ENCODE assay signal across 9 mouse cellular contexts in the genomic region with DNA sequence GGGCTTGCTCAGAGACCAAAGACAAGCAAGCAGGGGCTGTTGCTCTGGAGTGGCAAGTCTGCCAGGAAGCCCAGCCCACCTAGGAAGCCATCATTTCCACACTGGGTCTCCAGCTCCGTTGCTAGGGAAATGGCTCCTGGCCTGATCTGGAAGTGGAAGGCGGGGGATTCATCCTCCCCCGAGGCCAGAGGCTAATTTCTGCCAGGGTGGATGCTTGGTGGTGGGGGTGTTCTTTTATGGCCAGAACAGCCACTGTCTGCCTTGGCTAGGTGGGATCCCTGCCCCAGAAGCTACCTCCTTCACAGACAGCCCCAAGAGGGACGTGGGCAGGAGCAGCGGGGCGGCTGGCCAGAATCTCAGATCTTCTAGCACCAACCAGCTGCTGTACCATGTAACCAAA. TPM values are rescaled to one million over a fixed set of nuclear protein-coding genes. Genes with fewer than 3 reads are reported as not detected.
A peak's percentile ranks its signal among the peaks of the same experiment; 100 is the strongest.
DNase-seq lines count a peak whose midpoint lies in the region; ATAC-seq and TF ChIP-seq lines count a peak whose summit lies in the region.
"Had no signal": no experiment of that assay in that cellular context is flagged by ENCODE, and none has a peak within 500 bp of the region (broad histone marks: within the 10 kb centered on the region; RNA-seq: fewer than 3 reads in every experiment).

No protein-coding gene starts in this region.

- TF ChIP-seq CTCF in kidney, adult 2 months (conservative IDR thresholded peaks at IDR 0.05; ENCODE audit: insufficient read depth, insufficient read length, low read depth, low read length) = no peak

- H3K4me1 ChIP-seq in kidney, adult 2 months (ENCODE audit: control insufficient read depth, insufficient read depth, low read length) = peaks cover 9% of the 10 kb centered on the region
- peaks cover 30% of the 10 kb centered on the region for H3K4me1 ChIP-seq in embryonic facial prominence, embryonic 14.5 days (ENCODE audit: control insufficient read depth, insufficient read depth, low read length)
- peaks cover 23% of the 10 kb centered on the region for H3K4me1 ChIP-seq in hindbrain, embryonic 11.5 days (replicated peaks; ENCODE audit: control insufficient read depth, insufficient read depth, low read length)
- H3K4me1 ChIP-seq in midbrain, embryonic 14.5 days (ENCODE audit: control insufficient read depth, insufficient read depth, low read length) = peaks cover 44% of the 10 kb centered on the region
- H3K4me1 ChIP-seq in liver, embryonic 12.5 days = peaks cover 82% of the 10 kb centered on the region

- peak; percentile 34 for DNase-seq in kidney, adult 2 months
- DNase-seq in kidney, adult 9 months = no peak
- DNase-seq in embryonic facial prominence, embryonic 14.5 days (ENCODE audit: low spot score) = no peak
- no peak for DNase-seq in hindbrain, embryonic 11.5 days (ENCODE audit: low spot score)
- peak; percentile 67 for DNase-seq in midbrain, embryonic 14.5 days
- DNase-seq in gastrocnemius, adult 8-10 months (ENCODE audit: low spot score in 2 of 2) = no peak
- DNase-seq in adrenal gland, adult (ENCODE audit: inconsistent age in 2 of 2, low spot score in 1 of 2) = no peak

- 65% methylated on average over 6 of the region's 6 CpGs for WGBS in kidney, adult 2 months
- 45% methylated on average over 6 of the region's 6 CpGs for WGBS in embryonic facial prominence, embryonic 14.5 days
- WGBS in hindbrain, embryonic 11.5 days = 72% methylated on average over 6 of the region's 6 CpGs
- WGBS in midbrain, embryonic 14.5 days = 43% methylated on average over 6 of the region's 6 CpGs
- WGBS in liver, embryonic 12.5 days (ENCODE audit: insufficient replicate concordance) = 61% methylated on average over 6 of the region's 6 CpGs

- no peak overlapping the region for H3K4me3 ChIP-seq in kidney, adult 2 months (ENCODE audit: insufficient read depth, low read depth, low read length)
- H3K4me3 ChIP-seq in embryonic facial prominence, embryonic 14.5 days (ENCODE audit: low read depth, low read length) = no peak overlapping the region
- no peak overlapping the region for H3K4me3 ChIP-seq in hindbrain, embryonic 11.5 days (ENCODE audit: low read depth, low read length)
- H3K4me3 ChIP-seq in midbrain, embryonic 14.5 days (replicated peaks; ENCODE audit: low read depth, low read length) = no peak overlapping the region
- no peak overlapping the region for H3K4me3 ChIP-seq in liver, embryonic 12.5 days

- H3K4me2 ChIP-seq in embryonic facial prominence, embryonic 14.5 days (ENCODE audit: low read depth, low read length) = no peak overlapping the region
- no peak overlapping the region for H3K4me2 ChIP-seq in hindbrain, embryonic 11.5 days (replicated peaks; ENCODE audit: low read depth, low read length)
- H3K4me2 ChIP-seq in midbrain, embryonic 14.5 days (ENCODE audit: low read length) = peak overlapping the region; percentile 29
- H3K4me2 ChIP-seq in liver, embryonic 12.5 days = no peak overlapping the region

- H3K9ac ChIP-seq in embryonic facial prominence, embryonic 14.5 days (ENCODE audit: low read depth, low read length) = no peak overlapping the region
- no peak overlapping the region for H3K9ac ChIP-seq in hindbrain, embryonic 11.5 days (ENCODE audit: low read depth, low read length)
- H3K9ac ChIP-seq in midbrain, embryonic 14.5 days (replicated peaks; ENCODE audit: low read length) = no peak overlapping the region; the same call in 1 of the 2 replicates
- no peak overlapping the region for H3K9ac ChIP-seq in liver, embryonic 12.5 days

- no peak for TF ChIP-seq POLR2A in kidney, adult 2 months (IDR thresholded peaks at IDR 0.05; ENCODE audit: low read depth, low read length)

- no peaks in the 10 kb centered on the region for H3K36me3 ChIP-seq in kidney, adult 2 months (ENCODE audit: control insufficient read depth, insufficient read depth, low read length)
- H3K36me3 ChIP-seq in embryonic facial prominence, embryonic 14.5 days (ENCODE audit: control insufficient read depth, insufficient read depth, low read length) = peaks cover 29% of the 10 kb centered on the region
- peaks cover 3% of the 10 kb centered on the region; the same call in 1 of the 2 replicates for H3K36me3 ChIP-seq in hindbrain, embryonic 11.5 days (ENCODE audit: control insufficient read depth, insufficient read depth, low read length)
- peaks cover 25% of the 10 kb centered on the region for H3K36me3 ChIP-seq in midbrain, embryonic 14.5 days (ENCODE audit: control insufficient read depth, insufficient read depth, low read length)
- H3K36me3 ChIP-seq in liver, embryonic 12.5 days = peaks cover 36% of the 10 kb centered on the region

- H3K27me3 ChIP-seq in kidney, adult 2 months (replicated peaks; ENCODE audit: control insufficient read depth, insufficient read depth, low read length) = no peaks in the 10 kb centered on the region
- H3K27me3 ChIP-seq in embryonic facial prominence, embryonic 14.5 days (replicated peaks; ENCODE audit: control insufficient read depth, insufficient read depth, low read length) = no peaks in the 10 kb centered on the region
- H3K27me3 ChIP-seq in hindbrain, embryonic 11.5 days (ENCODE audit: control insufficient read depth, insufficient read depth, low read length) = no peaks in the 10 kb centered on the region
- no peaks in the 10 kb centered on the region for H3K27me3 ChIP-seq in midbrain, embryonic 14.5 days (ENCODE audit: control insufficient read depth, insufficient read depth, low read length)
- H3K27me3 ChIP-seq in liver, embryonic 12.5 days (replicated peaks) = no peaks in the 10 kb centered on the region

- H3K27ac ChIP-seq in kidney, adult 2 months (ENCODE audit: insufficient read depth, low read depth, low read length) = no peak overlapping the region
- H3K27ac ChIP-seq in embryonic facial prominence, embryonic 14.5 days (replicated peaks; ENCODE audit: low read depth, low read length) = 0 out of 2 replicates have a peak overlapping the region, but pooled peaks have one; percentile 25
- H3K27ac ChIP-seq in hindbrain, embryonic 11.5 days (ENCODE audit: low read depth, low read length) = peak overlapping the region; percentile 49
- peak overlapping the region; percentile 74 for H3K27ac ChIP-seq in midbrain, embryonic 14.5 days (replicated peaks; ENCODE audit: low read depth, low read length)
- no peak overlapping the region for H3K27ac ChIP-seq in liver, embryonic 12.5 days
- H3K27ac ChIP-seq: macrophage had no signal

- no peaks in the 10 kb centered on the region for H3K9me3 ChIP-seq in embryonic facial prominence, embryonic 14.5 days (ENCODE audit: control insufficient read depth, low read length)
- no peaks in the 10 kb centered on the region for H3K9me3 ChIP-seq in hindbrain, embryonic 11.5 days (ENCODE audit: control insufficient read depth, low read length)
- H3K9me3 ChIP-seq in midbrain, embryonic 14.5 days (ENCODE audit: control insufficient read depth, low read length) = no peaks in the 10 kb centered on the region
- no peaks in the 10 kb centered on the region for H3K9me3 ChIP-seq in liver, embryonic 12.5 days (replicated peaks)

- no peak for ATAC-seq in embryonic facial prominence, embryonic 14.5 days (ENCODE audit: low read depth)
- ATAC-seq in hindbrain, embryonic 11.5 days (ENCODE audit: low FRiP score) = no peak
- ATAC-seq in midbrain, embryonic 14.5 days (ENCODE audit: low FRiP score, low TSS enrichment) = no peak
- ATAC-seq in liver, embryonic 12.5 days = no peak

RNA-seq across cellular contexts. Expression of a gene that starts 4.1 kb away (rescaled TPM):
- 34.2 and 37.5 TPM in 2 replicates for polyA plus RNA-seq in kidney, adult 2 months (2012; rRNA removed)
- 20.7 and 23.3 TPM in 2 replicates for polyA plus RNA-seq in embryonic facial prominence, embryonic 14.5 days (2014; fragmentation: Nextera tagmentation; extraction: Ambion mirVana)
- polyA plus RNA-seq in hindbrain, embryonic 11.5 days (2014; fragmentation: Nextera tagmentation; extraction: Ambion mirVana) = 17.9 and 19.3 TPM in 2 replicates
- 30.8 and 36.2 TPM in 2 replicates for polyA plus RNA-seq in midbrain, embryonic 14.5 days (2014; fragmentation: Nextera tagmentation; extraction: Ambion mirVana)
- total RNA-seq in gastrocnemius, adult 8-10 months (2022) = 10 to 100 TPM; 41.7 to 44.1 (median 42.9) TPM
- polyA plus RNA-seq in liver, embryonic 12.5 days (2016; fragmentation: Nextera tagmentation; extraction: Ambion mirVana) = 12.8 and 13.8 TPM in 2 replicates

RNA-seq across cellular contexts. Expression of a gene that starts 31.4 kb away (rescaled TPM):
- polyA plus RNA-seq in kidney, adult 2 months (2012; rRNA removed) = 3.1 and 7.2 TPM in 2 replicates
- polyA plus RNA-seq in embryonic facial prominence, embryonic 14.5 days (2014; fragmentation: Nextera tagmentation; extraction: Ambion mirVana) = 6.0 TPM in 2 replicates
- 10.1 and 11.3 TPM in 2 replicates for polyA plus RNA-seq in hindbrain, embryonic 11.5 days (2014; fragmentation: Nextera tagmentation; extraction: Ambion mirVana)
- polyA plus RNA-seq in midbrain, embryonic 14.5 days (2014; fragmentation: Nextera tagmentation; extraction: Ambion mirVana) = 12.7 and 14.2 TPM in 2 replicates
- 10 to 100 TPM in 1 of 4 experiments, 1 to 10 TPM in 3; 7.9 to 10.6 (median 8.6) TPM for total RNA-seq in gastrocnemius, adult 8-10 months (2022)
- 7.6 and 8.9 TPM in 2 replicates for polyA plus RNA-seq in liver, embryonic 12.5 days (2016; fragmentation: Nextera tagmentation; extraction: Ambion mirVana)

RNA-seq across cellular contexts. Expression of a gene that starts 40.3 kb away (rescaled TPM):
- polyA plus RNA-seq in kidney, adult 2 months (2012; rRNA removed) = 16.8 and 18.3 TPM in 2 replicates
- 10.6 and 10.9 TPM in 2 replicates for polyA plus RNA-seq in embryonic facial prominence, embryonic 14.5 days (2014; fragmentation: Nextera tagmentation; extraction: Ambion mirVana)
- polyA plus RNA-seq in hindbrain, embryonic 11.5 days (2014; fragmentation: Nextera tagmentation; extraction: Ambion mirVana) = 22.0 and 23.6 TPM in 2 replicates
- polyA plus RNA-seq in midbrain, embryonic 14.5 days (2014; fragmentation: Nextera tagmentation; extraction: Ambion mirVana) = 29.1 and 31.2 TPM in 2 replicates
- 10 to 100 TPM in 3 of 4 experiments, 1 to 10 TPM in 1; 7.7 to 14.5 (median 13.0) TPM for total RNA-seq in gastrocnemius, adult 8-10 months (2022)
- 17.1 and 17.3 TPM in 2 replicates for polyA plus RNA-seq in liver, embryonic 12.5 days (2016; fragmentation: Nextera tagmentation; extraction: Ambion mirVana)

Comparison
In these comparisons a context has a peak if more than half of its experiments do, and no peak if none do; other contexts are left out.
1. DNase-seq: peak in kidney, adult 2 months (single experiment) and midbrain, embryonic 14.5 days (single experiment); none in kidney, adult 9 months (single experiment), embryonic facial prominence, embryonic 14.5 days (single experiment), hindbrain, embryonic 11.5 days (single experiment), gastrocnemius, adult 8-10 months (0 of 2) and adrenal gland, adult (0 of 2).
2. H3K27ac ChIP-seq: peak in embryonic facial prominence, embryonic 14.5 days (single experiment), hindbrain, embryonic 11.5 days (single experiment) and midbrain, embryonic 14.5 days (single experiment); none in kidney, adult 2 months (single experiment) and liver, embryonic 12.5 days (single experiment).